Mouse (Mus musculus): Measurements from ENCODE around the gene Osbpl5. TPM values are rescaled to one million over a fixed set of nuclear protein-coding genes. Genes with fewer than 3 reads are reported as not detected.

Gene Osbpl5
- polyA plus RNA-seq, 1 experiment from 2014 or later = 43.7 TPM

DNA sequence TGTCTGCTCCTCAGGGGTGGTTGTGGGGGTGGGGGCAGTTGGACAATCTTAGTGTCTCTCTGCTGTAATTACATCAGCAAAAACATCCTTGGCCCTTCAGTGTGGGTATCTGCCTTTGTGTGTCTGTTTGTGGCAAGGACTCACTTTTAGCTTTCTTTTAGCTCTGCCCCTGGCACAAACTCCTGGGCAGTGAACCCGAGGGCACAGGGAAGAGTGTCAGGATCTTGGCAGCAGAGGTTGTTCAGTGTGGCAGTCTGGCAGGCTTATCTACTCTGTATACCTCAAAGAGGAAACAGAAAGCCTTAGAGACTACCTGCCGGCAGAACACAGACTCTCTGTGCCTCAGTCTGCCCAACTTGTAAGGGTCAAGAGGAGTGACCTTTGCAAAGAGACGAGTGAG, 911 bp upstream of the Osbpl5 start:
- Histone ChIP-seq H3K9ac (ENCODE audit: low read depth, low read length) (no peak overlapping the region), H3K4me3 (ENCODE audit: low read length) (no peak overlapping the region), H3K27me3 (replicated peaks; ENCODE audit: control insufficient read depth, insufficient read depth, low read length) (peaks cover 4% of the 10 kb centered on the region), H3K27ac (ENCODE audit: low read depth, low read length) (no peak overlapping the region), H3K4me1 (ENCODE audit: control insufficient read depth, insufficient read depth, low read depth, low read length) (peaks cover 12% of the 10 kb centered on the region), H3K9me3 (ENCODE audit: control insufficient read depth, low read length) (no peaks in the 10 kb centered on the region), H3K4me2 (ENCODE audit: low read length) (peak overlapping the region; percentile 93; the same call in 1 of the 2 replicates), H3K36me3 (ENCODE audit: control insufficient read depth, insufficient read depth, low read length) (no peaks in the 10 kb centered on the region)
- WGBS = 69% methylated on average over 3 of the region's 3 CpGs
- ATAC-seq = no peak

DNA sequence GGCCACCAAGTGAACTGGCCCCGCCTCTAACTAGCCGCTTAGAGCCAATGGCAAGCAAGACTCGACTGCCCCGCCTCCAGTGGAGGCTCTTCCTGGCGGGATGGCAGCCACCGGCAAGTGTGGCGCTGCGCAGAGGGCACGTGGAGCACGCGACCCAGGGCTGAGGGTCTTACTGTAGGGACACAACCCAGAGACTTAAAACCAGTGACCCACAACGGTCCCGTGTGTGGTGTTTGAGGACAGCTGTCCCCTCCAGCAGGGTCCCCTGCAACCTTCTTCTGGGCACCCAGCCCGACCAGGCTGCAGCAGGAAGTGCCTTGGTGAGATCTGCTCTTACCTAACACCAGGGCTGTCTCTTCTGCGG, 224 bp upstream of the Osbpl5 start:
- Histone ChIP-seq H3K4me3 (ENCODE audit: low read length) (peak overlapping the region; percentile 45), H3K36me3 (ENCODE audit: control insufficient read depth, insufficient read depth, low read length) (no peaks in the 10 kb centered on the region), H3K27me3 (replicated peaks; ENCODE audit: control insufficient read depth, insufficient read depth, low read length) (peaks cover 4% of the 10 kb centered on the region), H3K9ac (ENCODE audit: low read depth, low read length) (peak overlapping the region; percentile 54), H3K4me1 (ENCODE audit: control insufficient read depth, insufficient read depth, low read depth, low read length) (peaks cover 12% of the 10 kb centered on the region), H3K9me3 (ENCODE audit: control insufficient read depth, low read length) (no peaks in the 10 kb centered on the region), H3K4me2 (ENCODE audit: low read length) (peak overlapping the region; percentile 93), H3K27ac (ENCODE audit: low read depth, low read length) (no peak overlapping the region)
- 1% methylated on average over 15 of the region's 15 CpGs for WGBS
- peak; percentile 94 for ATAC-seq

DNA sequence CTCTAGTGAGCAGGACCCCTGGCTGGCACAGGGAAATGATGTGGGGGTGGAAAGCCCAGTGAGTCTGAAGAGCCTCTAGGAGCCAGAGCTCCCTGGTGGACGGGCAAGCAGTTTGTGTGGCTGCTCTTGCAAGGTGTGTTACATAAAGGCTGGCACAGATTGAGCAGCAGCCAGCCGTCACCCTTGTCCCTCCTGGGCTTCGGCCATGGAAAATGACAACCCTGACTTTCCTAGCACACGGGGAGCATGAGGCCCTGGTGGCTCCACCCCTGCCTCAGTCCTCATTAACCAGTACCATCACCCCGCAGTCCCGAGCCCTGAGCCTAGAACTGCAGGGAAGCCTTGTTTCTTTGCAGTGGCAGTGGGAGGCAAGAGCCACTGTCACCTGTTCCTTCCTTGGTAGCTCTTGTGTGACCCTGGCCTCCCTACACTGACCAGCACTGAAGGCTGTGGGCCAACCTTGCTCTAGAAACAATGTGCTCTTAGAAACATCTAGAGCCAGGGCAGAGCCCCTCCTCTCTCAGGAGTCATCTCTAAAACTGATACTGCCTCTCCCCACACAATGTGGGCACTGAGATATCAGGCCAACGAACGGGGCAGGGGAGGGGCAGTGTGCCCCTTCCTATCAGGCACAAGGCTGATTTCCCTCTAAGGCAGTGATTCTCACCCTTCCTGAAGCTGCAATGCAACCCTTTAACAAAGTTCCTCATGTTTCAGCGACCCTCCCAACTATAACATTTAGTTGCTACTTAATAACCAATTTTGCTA, 1.2 kb downstream of the Osbpl5 start:
- no peaks in the 10 kb centered on the region for H3K9me3 ChIP-seq (ENCODE audit: control insufficient read depth, low read length)
- 80% methylated on average over 9 of the region's 9 CpGs for WGBS
- peaks cover 4% of the 10 kb centered on the region for H3K27me3 ChIP-seq (replicated peaks; ENCODE audit: control insufficient read depth, insufficient read depth, low read length)
- H3K4me3 ChIP-seq (ENCODE audit: low read length) = no peak overlapping the region
- H3K36me3 ChIP-seq (ENCODE audit: control insufficient read depth, insufficient read depth, low read length) = no peaks in the 10 kb centered on the region
- H3K27ac ChIP-seq (ENCODE audit: low read depth, low read length) = no peak overlapping the region
- ATAC-seq = no peak
- H3K4me1 ChIP-seq (ENCODE audit: control insufficient read depth, insufficient read depth, low read depth, low read length) = peaks cover 12% of the 10 kb centered on the region
- no peak overlapping the region for H3K4me2 ChIP-seq (ENCODE audit: low read length)
- no peak overlapping the region for H3K9ac ChIP-seq (ENCODE audit: low read depth, low read length)

DNA sequence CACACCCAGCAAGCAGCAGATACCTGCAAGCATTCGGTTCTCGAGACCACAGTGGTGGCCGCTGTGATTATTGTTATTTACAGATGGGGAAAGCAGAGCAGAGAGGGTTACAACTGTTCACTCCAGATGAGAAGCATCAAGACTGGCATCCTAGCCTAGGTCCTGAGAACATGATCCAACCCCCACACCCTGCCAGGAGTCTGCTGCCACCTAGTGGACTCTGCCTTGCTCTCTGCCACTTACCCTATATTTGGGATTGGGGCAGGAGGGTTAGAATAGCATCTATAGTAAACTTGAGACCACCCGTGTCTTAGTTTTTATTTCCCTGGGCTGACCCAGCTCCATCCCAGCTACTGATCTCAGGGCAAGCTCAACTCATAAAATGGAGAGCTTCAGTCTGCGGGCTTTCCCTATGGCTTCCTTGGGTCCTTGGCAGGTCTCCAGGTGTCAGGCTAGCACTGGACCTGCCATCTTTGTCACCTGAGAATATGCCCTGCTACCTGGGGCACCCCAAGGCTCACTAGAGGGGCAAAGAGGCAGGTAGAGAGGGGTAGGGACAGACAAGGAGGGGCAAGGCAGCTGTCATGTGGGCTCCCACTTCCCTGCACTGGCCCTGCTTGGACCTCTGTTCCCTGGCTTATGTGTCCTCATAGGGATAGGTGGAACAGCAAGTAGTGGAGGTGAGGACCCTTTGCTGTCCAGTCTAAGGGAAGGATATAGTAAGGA, 2.6 kb downstream of the Osbpl5 start:
- no peak for ATAC-seq

DNA sequence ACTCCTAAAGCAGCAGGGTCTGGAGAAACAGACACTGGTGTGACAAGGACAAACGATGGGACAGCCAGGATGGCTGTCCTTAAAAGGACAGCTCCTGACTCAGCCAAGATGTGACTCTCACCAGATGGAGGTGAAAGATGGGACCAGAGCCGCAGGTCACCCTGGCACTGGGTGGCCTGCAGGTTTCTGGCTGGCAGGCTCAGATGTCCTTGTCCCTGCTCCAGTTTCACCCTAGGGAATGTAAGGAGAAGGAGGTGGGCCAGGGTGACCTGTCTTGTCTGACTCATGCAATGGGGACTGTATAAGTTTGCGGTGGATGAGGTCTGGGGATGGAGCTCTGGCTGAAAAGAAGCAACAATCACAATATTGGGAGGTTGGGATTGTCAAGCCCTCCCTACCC, 4.2 kb downstream of the Osbpl5 start:
- no peak for ATAC-seq
- WGBS = 75% methylated on average over 3 of the region's 3 CpGs
- Histone ChIP-seq H3K9ac (ENCODE audit: low read depth, low read length) (no peak overlapping the region), H3K36me3 (ENCODE audit: control insufficient read depth, insufficient read depth, low read length) (no peaks in the 10 kb centered on the region), H3K27ac (ENCODE audit: low read depth, low read length) (no peak overlapping the region), H3K4me3 (ENCODE audit: low read length) (no peak overlapping the region), H3K4me2 (ENCODE audit: low read length) (no peak overlapping the region), H3K9me3 (ENCODE audit: control insufficient read depth, low read length) (no peaks in the 10 kb centered on the region), H3K27me3 (replicated peaks; ENCODE audit: control insufficient read depth, insufficient read depth, low read length) (peaks cover 4% of the 10 kb centered on the region), H3K4me1 (ENCODE audit: control insufficient read depth, insufficient read depth, low read depth, low read length) (peaks cover 19% of the 10 kb centered on the region)

More for the DNA sequence above, 2.6 kb downstream of the Osbpl5 start:
- no peak overlapping the region for H3K4me2 ChIP-seq (ENCODE audit: low read length)
- H3K27me3 ChIP-seq (replicated peaks; ENCODE audit: control insufficient read depth, insufficient read depth, low read length) = peaks cover 4% of the 10 kb centered on the region
- 55% methylated on average over 5 of the region's 5 CpGs for WGBS
- H3K27ac ChIP-seq (ENCODE audit: low read depth, low read length) = no peak overlapping the region
- H3K4me1 ChIP-seq (ENCODE audit: control insufficient read depth, insufficient read depth, low read depth, low read length) = peaks cover 13% of the 10 kb centered on the region
- no peaks in the 10 kb centered on the region for H3K36me3 ChIP-seq (ENCODE audit: control insufficient read depth, insufficient read depth, low read length)
- no peaks in the 10 kb centered on the region for H3K9me3 ChIP-seq (ENCODE audit: control insufficient read depth, low read length)
- H3K4me3 ChIP-seq (ENCODE audit: low read length) = no peak overlapping the region
- H3K9ac ChIP-seq (ENCODE audit: low read depth, low read length) = no peak overlapping the region

DNA sequence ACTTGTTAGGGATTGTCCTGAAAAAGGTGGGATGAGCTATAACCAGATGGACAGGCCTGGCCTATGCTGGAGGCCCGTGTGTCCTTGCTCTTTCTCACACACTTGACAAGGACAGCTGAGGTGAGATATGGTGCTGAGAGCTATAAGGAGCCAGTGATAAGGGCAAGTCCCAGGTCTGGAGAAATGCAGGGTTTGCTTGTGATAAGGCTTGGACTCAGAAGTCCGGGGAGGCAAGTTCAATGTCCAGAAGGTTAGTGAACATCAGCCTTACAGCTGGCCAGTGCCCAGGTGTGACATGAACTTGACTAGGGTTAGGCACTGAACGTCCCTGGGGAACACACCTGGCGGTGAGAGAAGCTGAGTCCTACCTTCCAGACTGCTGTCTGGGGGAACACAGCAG, 4.7 kb downstream of the Osbpl5 start:
- Histone ChIP-seq H3K27ac (ENCODE audit: low read depth, low read length) (no peak overlapping the region), H3K9ac (ENCODE audit: low read depth, low read length) (no peak overlapping the region), H3K4me3 (ENCODE audit: low read length) (no peak overlapping the region), H3K4me2 (ENCODE audit: low read length) (no peak overlapping the region), H3K27me3 (replicated peaks; ENCODE audit: control insufficient read depth, insufficient read depth, low read length) (peaks cover 4% of the 10 kb centered on the region), H3K4me1 (ENCODE audit: control insufficient read depth, insufficient read depth, low read depth, low read length) (peaks cover 14% of the 10 kb centered on the region), H3K9me3 (ENCODE audit: control insufficient read depth, low read length) (no peaks in the 10 kb centered on the region), H3K36me3 (ENCODE audit: control insufficient read depth, insufficient read depth, low read length) (no peaks in the 10 kb centered on the region)
- 66% methylated on average over 4 of the region's 4 CpGs for WGBS
- ATAC-seq = no peak

DNA sequence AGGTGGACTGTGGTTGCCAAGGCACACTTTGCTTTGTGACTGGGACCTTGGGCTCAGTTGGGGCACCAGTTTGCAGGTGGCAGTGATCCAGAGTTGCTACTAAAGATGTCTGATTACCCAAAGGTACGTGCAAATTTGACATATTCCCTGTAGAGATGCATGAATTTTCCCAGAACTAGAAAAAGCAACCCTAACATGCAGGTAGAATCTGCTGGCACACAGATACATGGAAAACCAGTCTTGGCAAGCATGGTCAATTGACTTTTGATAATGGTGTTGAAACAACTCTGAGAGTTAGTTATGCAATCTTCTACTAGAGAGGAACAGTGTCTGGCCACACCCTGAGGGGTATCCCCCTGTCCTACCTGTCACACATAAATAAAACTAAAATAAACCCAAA, 5.4 kb downstream of the Osbpl5 start:
- Histone ChIP-seq H3K27ac (ENCODE audit: low read depth, low read length) (no peak overlapping the region), H3K27me3 (replicated peaks; ENCODE audit: control insufficient read depth, insufficient read depth, low read length) (peaks cover 4% of the 10 kb centered on the region), H3K4me2 (ENCODE audit: low read length) (no peak overlapping the region), H3K9ac (ENCODE audit: low read depth, low read length) (no peak overlapping the region), H3K9me3 (ENCODE audit: control insufficient read depth, low read length) (no peaks in the 10 kb centered on the region), H3K4me1 (ENCODE audit: control insufficient read depth, insufficient read depth, low read depth, low read length) (peaks cover 7% of the 10 kb centered on the region), H3K4me3 (ENCODE audit: low read length) (no peak overlapping the region), H3K36me3 (ENCODE audit: control insufficient read depth, insufficient read depth, low read length) (no peaks in the 10 kb centered on the region)
- no peak for ATAC-seq
- WGBS = 71% methylated on average over 1 of the region's 1 CpGs

DNA sequence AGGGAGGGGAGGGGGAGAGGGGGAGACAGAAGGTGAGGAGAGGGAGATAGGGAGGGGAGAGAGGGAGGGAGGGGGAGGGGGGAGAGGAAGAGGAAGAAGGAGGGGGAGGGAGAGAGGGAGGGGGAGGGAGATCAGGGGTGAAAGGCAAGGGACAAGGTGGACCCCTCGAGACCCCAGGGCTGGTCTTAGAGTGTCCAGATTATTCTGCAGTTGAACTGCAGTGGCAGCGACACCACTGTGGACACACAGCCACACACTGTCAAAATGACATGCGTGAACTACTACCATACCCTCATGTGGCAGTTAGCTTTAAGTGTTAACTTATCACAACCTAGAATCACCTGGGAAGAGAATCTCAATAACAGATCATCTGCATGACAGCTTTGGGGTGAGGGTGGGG, 7.7 kb downstream of the Osbpl5 start:
- Histone ChIP-seq H3K4me2 (ENCODE audit: low read length) (no peak overlapping the region), H3K27ac (ENCODE audit: low read depth, low read length) (no peak overlapping the region; the same call in 1 of the 2 replicates), H3K27me3 (replicated peaks; ENCODE audit: control insufficient read depth, insufficient read depth, low read length) (no peaks in the 10 kb centered on the region), H3K4me3 (ENCODE audit: low read length) (no peak overlapping the region), H3K36me3 (ENCODE audit: control insufficient read depth, insufficient read depth, low read length) (no peaks in the 10 kb centered on the region), H3K9me3 (ENCODE audit: control insufficient read depth, low read length) (no peaks in the 10 kb centered on the region), H3K4me1 (ENCODE audit: control insufficient read depth, insufficient read depth, low read depth, low read length) (peaks cover 7% of the 10 kb centered on the region), H3K9ac (ENCODE audit: low read depth, low read length) (no peak overlapping the region)
- WGBS = 59% methylated on average over 3 of the region's 3 CpGs
- ATAC-seq = no peak

DNA sequence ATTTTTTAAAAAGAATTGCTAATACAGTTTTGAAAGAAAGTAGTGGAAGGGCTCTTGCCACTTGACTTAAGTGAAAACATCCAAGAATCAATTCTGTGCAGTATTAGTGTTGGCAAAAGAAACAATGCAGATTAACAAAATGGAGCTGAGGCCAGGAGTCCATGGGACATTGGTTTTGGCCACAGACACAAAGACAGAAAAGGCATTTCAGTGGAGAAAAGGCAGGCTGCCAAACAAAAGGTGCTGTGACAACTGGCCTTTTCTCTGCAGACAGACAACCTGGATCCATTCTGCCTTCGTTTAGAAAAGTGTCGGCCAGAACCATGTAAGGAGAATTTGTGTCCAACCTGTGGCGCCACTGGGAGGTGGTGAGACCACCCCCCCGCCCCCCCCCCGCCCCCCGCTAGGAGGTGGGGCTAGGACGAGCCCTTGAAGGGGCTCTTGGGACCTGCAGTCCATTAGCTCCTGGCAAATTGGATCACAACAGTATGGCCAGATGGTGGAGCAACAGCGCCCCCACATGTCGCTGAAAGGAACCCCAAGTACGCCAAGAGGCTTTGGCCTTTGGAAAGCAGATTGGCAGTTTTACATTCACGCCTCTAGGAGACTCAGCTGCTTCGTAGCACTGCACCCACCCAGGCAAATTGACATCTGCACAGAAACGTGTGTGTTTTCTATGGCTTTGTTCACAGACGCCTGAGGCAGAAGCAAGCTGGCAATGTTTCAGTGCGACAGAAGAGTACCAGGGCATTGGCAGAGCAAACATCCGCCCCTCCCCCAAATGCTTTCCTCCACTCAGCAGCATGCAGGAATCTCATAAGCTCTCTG, 8.5 kb downstream of the Osbpl5 start:
- H3K27me3 ChIP-seq (replicated peaks; ENCODE audit: control insufficient read depth, insufficient read depth, low read length) = no peaks in the 10 kb centered on the region
- H3K27ac ChIP-seq (ENCODE audit: low read depth, low read length) = peak overlapping the region; percentile 60
- H3K4me3 ChIP-seq (ENCODE audit: low read length) = peak overlapping the region; percentile 23; the same call in 1 of the 2 replicates
- peak overlapping the region; percentile 51 for H3K4me2 ChIP-seq (ENCODE audit: low read length)
- H3K36me3 ChIP-seq (ENCODE audit: control insufficient read depth, insufficient read depth, low read length) = no peaks in the 10 kb centered on the region
- peaks cover 7% of the 10 kb centered on the region for H3K4me1 ChIP-seq (ENCODE audit: control insufficient read depth, insufficient read depth, low read depth, low read length)
- peak; percentile 92 for ATAC-seq
- no peaks in the 10 kb centered on the region for H3K9me3 ChIP-seq (ENCODE audit: control insufficient read depth, low read length)
- 1% methylated on average over 16 of the region's 16 CpGs for WGBS
- peak overlapping the region; percentile 34 for H3K9ac ChIP-seq (ENCODE audit: low read depth, low read length)

Measured in hindbrain, embryonic 16.5 days (tissue).